Mouse (Mus musculus) stomach, postnatal 0 days (tissue): ENCODE data around the gene Radil.

Experiments used
- CTCF ChIP-seq: IDR thresholded peaks from 2 replicates; pipeline ENCODE4 v1.5.1; 2016; ENCODE audit warnings: antibody characterized with exemption, low read depth, mild to moderate bottlenecking, moderate library complexity
- EP300 ChIP-seq: optimal IDR thresholded peaks from 2 replicates; pipeline ENCODE3; 2016; ENCODE audit warnings: antibody characterized with exemption

- TF ChIP-seq CTCF = no peak
- no peak for TF ChIP-seq EP300
Observed at GRCm38 (mm10) chr5:142461942-142462640, 88.8 kb downstream of the Radil start.
